Mouse (Mus musculus) leukemia stem cell, adult 10-12 weeks (primary cell): ENCODE results near the gene Inpp5b. TPM values are rescaled to one million over a fixed set of nuclear protein-coding genes. Genes with fewer than 3 reads are reported as not detected.

Source experiments
- polyA plus RNA-seq: library from polyadenylated mRNA; stranded (reverse); fragments of >175 nt; gene quantifications from 2 replicates; pipeline ENCODE4 v1.2.3, GENCODE M21; 2012; ENCODE audit warnings: low replicate concordance

Inpp5b gene
- polyA plus RNA-seq: 13.6 and 14.0 TPM in 2 replicates

GRCm38 (mm10) chr4:124741376-124742343 lies at the start of gene Inpp5b:
Gene Inpp5b, plus strand, starts transcription at chr4:124741850.

DNA sequence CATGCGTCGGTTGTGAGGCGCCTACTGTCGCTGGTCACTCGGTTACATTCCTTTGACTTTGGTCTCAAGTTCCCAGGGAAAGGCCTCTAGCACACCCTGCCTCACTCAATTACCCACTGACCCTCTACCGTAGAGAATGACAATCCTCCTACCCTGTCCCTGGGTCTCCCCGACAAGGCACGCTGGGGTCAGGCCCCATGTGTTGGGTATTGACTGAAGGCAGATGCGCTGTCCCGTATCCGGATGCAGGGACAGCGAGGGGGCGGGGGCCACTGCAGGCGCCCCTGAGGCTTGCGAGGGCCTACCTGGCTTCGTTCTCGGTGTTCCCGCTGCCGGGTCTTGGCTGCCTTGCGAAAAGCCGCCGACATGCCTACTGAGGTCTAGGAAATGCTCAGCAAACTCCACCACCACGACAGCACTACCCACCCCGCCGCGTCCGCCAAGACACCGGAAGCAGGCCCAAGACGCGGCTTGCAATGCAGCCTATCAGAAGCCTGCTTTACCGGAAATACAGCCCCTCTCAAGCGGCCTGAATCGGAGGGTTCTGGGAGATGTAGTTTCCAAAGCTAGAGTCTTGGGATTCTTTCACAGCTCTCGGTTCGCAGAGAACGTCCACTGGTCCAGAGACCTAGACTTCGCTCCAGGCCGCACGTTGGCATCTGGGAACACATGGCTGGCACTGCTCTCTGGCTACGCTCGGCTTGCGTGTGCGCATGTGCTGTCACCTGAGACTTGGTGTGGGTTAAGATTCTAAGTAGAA lies 48.3 kb upstream of the Inpp5b start, which contains the start of gene Utp11:
Utp11 (minus strand) TSS at position 466 of the 760 bp plus-strand sequence.

DNA sequence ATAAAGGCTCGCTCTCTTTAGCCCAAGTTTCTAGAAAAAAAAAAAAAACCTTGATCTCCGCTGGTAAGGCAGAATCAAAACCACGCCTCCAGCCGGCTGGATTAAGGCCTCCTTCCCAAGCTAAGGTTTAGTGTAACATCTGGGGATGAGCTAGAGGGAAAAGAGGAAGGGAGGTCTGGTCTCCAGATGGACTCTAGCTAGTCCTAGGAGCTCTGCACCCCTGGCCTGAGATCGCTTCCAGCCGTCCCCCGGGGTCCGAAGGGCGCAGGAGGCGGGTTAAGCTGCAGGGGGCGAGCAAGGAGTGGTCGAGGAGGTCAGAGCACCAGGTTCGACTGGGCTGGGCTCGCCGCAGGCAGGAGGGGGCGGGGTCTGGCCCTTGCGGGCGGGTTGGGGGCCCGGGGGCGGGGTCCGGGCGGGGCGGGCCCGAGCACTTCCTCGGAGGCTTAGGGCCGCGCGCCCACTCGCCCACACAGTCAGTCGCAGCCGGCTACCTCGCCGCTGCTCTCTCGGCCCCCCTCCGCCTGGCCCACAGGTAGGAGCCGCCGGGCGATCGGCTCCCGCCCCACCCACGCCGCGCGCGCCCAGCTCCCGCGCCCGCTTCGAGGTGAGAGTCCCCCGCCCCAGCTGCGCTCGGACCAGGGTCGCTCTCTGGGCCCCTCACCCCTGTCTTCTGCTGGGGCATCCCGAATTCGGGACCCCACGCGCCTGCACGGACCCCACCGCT lies 41.2 kb upstream of the Inpp5b start, which contains the start of gene Fhl3:
Fhl3 (plus strand) TSS at position 454 of the 724 bp plus-strand sequence.

DNA sequence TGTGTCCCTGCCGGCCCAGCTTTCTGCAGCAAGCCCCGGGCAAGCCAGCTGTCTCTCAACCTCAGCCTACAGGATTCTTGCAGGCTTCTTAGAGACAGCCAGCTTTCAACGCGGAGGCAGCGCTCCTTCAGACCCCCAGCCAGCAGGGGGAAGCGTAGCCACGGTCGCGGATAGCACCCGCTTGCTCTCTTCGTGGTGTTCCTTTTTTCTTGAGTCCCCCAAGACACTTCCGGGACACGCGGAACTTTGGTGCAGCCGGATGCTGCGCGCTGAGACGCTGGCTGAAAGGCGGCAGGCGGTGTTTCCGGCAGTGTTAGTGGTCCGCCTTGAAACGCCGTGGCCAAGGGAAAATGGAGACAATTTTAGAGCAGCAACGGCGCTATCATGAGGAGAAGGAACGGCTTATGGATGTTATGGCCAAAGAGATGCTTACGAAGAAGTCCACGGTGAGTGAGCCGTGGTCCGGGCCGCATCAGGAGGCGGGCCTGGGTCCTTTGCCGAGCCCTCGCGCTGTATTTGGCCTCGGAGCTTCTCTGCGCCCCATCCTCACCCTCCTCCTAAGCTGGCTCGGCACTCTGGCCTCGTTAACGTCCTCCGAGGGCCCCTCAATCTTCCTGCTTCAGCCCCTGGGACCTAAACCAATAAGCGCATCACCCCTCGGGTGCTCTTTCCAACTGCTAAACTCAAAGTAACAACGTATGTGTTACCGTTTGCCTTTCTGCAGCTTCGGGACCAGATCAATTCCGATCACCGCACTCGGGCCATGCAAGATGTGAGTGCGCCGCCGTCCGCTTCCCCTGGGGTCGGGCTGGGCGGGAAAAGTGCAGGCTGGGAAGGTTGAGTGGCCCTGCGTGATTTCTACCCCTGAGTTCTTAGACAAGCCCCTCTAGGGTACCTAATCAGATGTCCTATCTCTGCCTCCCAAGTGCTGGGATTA lies 26.8 kb upstream of the Inpp5b start, which contains the start of gene Sf3a3:
Sf3a3 (plus strand) TSS at position 232 of the 937 bp plus-strand sequence.

GRCm38 (mm10) chr4:124801552-124802308 lies 60.1 kb downstream of the Inpp5b start, which contains the start of gene Mtf1:
Gene Mtf1, plus strand, starts transcription at chr4:124802104.

GRCm38 (mm10) chr4:124850261-124850913 lies 108.7 kb downstream of the Inpp5b start, which contains the start of gene Yrdc:
Gene Yrdc, plus strand, starts transcription at chr4:124850679.

Other genes with a start within 250 kb of the Inpp5b start
- not detected in 2 replicates for gene 3100002H09Rik, start 131.0 kb upstream of the Inpp5b start, polyA plus RNA-seq
- gene Pou3f1, start 85.0 kb upstream of the Inpp5b start, polyA plus RNA-seq: 0.07 TPM in 1 of 2 replicates, not detected in the other
- gene Utp11, start 48.2 kb upstream of the Inpp5b start, polyA plus RNA-seq: 2.0 and 5.7 TPM in 2 replicates
- gene Fhl3, start 41.1 kb upstream of the Inpp5b start, polyA plus RNA-seq: 4.7 and 5.2 TPM in 2 replicates
- 12.2 and 18.6 TPM in 2 replicates for gene Sf3a3, start 27.1 kb upstream of the Inpp5b start, polyA plus RNA-seq
- 20.5 and 27.9 TPM in 2 replicates for gene Mtf1, start 60.3 kb downstream of the Inpp5b start, polyA plus RNA-seq
- gene Yrdc, start 108.8 kb downstream of the Inpp5b start, polyA plus RNA-seq: 15.5 and 19.7 TPM in 2 replicates
- 16.5 and 22.6 TPM in 2 replicates for gene 1110065P20Rik, start 109.3 kb downstream of the Inpp5b start, polyA plus RNA-seq
- 0.06 TPM in 2 replicates for gene Maneal, start 120.3 kb downstream of the Inpp5b start, polyA plus RNA-seq
- not detected in 2 replicates for gene Epha10, start 139.0 kb downstream of the Inpp5b start, polyA plus RNA-seq
- 1.1 and 4.2 TPM in 2 replicates for gene 9930104L06Rik, start 195.2 kb downstream of the Inpp5b start, polyA plus RNA-seq
- gene Cdca8, start 197.5 kb downstream of the Inpp5b start, polyA plus RNA-seq: 99.6 and 162 TPM in 2 replicates
- 0.37 TPM in 1 of 2 replicates, not detected in the other for gene Rspo1, start 244.6 kb downstream of the Inpp5b start, polyA plus RNA-seq